In genomic region chr10:76278541-76279097, GRCm38 (mm10) we compare ENCODE assay signal across 15 mouse cellular contexts. TPM values are rescaled to one million over a fixed set of nuclear protein-coding genes. Genes with fewer than 3 reads are reported as not detected.
"Had no signal": no experiment of that assay in that cellular context is flagged by ENCODE, and none has a peak within 500 bp of the region (broad histone marks: within the 10 kb centered on the region; RNA-seq: fewer than 3 reads in every experiment).

No protein-coding gene starts in this region.

- H3K4me3 ChIP-seq: limb, embryonic 10.5 days; liver, embryonic 13.5 days; lung, embryonic 15.5 days; megakaryocyte, embryonic 14.5 days; midbrain, embryonic 12.5 days; neural tube, embryonic 13.5 days had no signal

- H3K4me1 ChIP-seq: limb, embryonic 10.5 days; liver, embryonic 13.5 days; lung, embryonic 15.5 days; megakaryocyte, embryonic 14.5 days; midbrain, embryonic 12.5 days; neural tube, embryonic 13.5 days had no signal

- H3K36me3 ChIP-seq: liver, embryonic 13.5 days had no signal

- H3K27me3 ChIP-seq: liver, embryonic 13.5 days; lung, embryonic 15.5 days; megakaryocyte, embryonic 14.5 days; midbrain, embryonic 12.5 days; neural tube, embryonic 13.5 days had no signal

- DNase-seq: liver, embryonic 13.5 days; liver, postnatal 0 days; lung, postnatal 14 days; retina, postnatal 1 day; right cerebral cortex, postnatal 4 days; spleen, adult 18-20 months; thymus, adult 18-20 months; thymus, postnatal 14 days had no signal

- H3K4me2 ChIP-seq: liver, embryonic 13.5 days; lung, embryonic 15.5 days; midbrain, embryonic 12.5 days; neural tube, embryonic 13.5 days had no signal

- H3K9me3 ChIP-seq: limb, embryonic 10.5 days; liver, embryonic 13.5 days; lung, embryonic 15.5 days; megakaryocyte, embryonic 14.5 days; midbrain, embryonic 12.5 days; neural tube, embryonic 13.5 days had no signal

- ATAC-seq: liver, postnatal 0 days; midbrain, embryonic 16.5 days had no signal

- H3K9ac ChIP-seq: liver, embryonic 13.5 days; liver, postnatal 0 days; lung, embryonic 15.5 days; midbrain, embryonic 12.5 days; neural tube, embryonic 13.5 days had no signal

- H3K27ac ChIP-seq: limb, embryonic 10.5 days; liver, embryonic 13.5 days; lung, embryonic 15.5 days; macrophage; midbrain, embryonic 12.5 days; neural tube, embryonic 13.5 days had no signal

RNA-seq across cellular contexts. Expression of gene S100b, which starts 25.0 kb away (rescaled TPM):
- polyA plus RNA-seq: limb, embryonic 10.5 days; liver, embryonic 13.5 days; macrophage had no signal
